Mouse (Mus musculus): Measurements from ENCODE around the gene Rnase10.

DNA sequence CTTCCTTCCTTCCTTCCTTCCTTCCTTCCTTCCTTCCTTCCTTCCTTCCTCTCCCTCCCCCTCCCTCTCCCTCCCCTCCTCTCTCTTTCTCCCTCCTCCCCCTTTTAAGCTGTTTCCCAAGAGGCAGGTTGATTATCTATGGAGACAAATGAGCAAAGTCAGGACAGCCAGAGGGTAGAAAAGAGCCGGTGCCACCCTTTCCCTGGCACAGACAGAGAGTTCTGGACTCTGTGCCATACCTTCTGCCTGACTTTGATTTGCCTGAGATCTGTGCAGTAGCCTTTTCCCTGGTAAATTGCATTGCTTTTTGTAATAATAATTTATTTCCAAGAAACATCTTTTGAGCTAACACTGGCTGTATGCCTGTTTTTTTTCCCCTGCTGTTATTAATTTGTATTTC, 38.5 kb upstream of the Rnase10 start:
- TF ChIP-seq ZNF384 (IDR thresholded peaks at IDR 0.05; ENCODE audit: low read depth, low read length) (no peak), USF1 (IDR thresholded peaks at IDR 0.05; ENCODE audit: low read depth, low read length) (no peak), CTCF (conservative IDR thresholded peaks at IDR 0.05 in 1 of 2, IDR thresholded peaks at IDR 0.05 in 1 of 2; ENCODE audit: low read depth in 2 of 2, low read length in 2 of 2) (no peak), POLR2A (IDR thresholded peaks at IDR 0.05; ENCODE audit: low read depth, low read length) (no peak), E2F4 (IDR thresholded peaks at IDR 0.05; ENCODE audit: insufficient replicate concordance, low read depth, low read length) (no peak), EP300 (IDR thresholded peaks at IDR 0.05; ENCODE audit: low read length) (no peak)
